Mouse (Mus musculus) liver, postnatal 0 days (tissue): ENCODE measurements around the gene Mepce.
A peak's percentile ranks its signal among the peaks of the same experiment; 100 is the strongest.

Source experiments
- CTCF ChIP-seq: sonication (generic); IDR thresholded peaks from 2 replicates; pipeline ENCODE4 v1.5.1; 2016; ENCODE audit warnings: antibody characterized with exemption, low read depth
- EP300 ChIP-seq: IDR thresholded peaks from 2 replicates; pipeline ENCODE4 v1.6.1; 2016; ENCODE audit warnings: antibody characterized with exemption, low read depth, mild to moderate bottlenecking

- TF ChIP-seq CTCF: no peak
- peak; percentile 6 for TF ChIP-seq EP300
Observed at GRCm38 (mm10) chr5:137786109-137786942, 1.1 kb downstream of the Mepce start.
